Mouse (Mus musculus): ENCODE results near the gene Hist1h4d. TPM values are rescaled to one million over a fixed set of nuclear protein-coding genes. Genes with fewer than 3 reads are reported as not detected.
A peak's percentile ranks its signal among the peaks of the same experiment; 100 is the strongest.
"Not testable (repeated sequence)": the region's sequence is repeated elsewhere in the genome, so short reads cannot be mapped to it uniquely, and the experiment has no call there.

Gene Hist1h4d
- polyA plus RNA-seq (2012; rRNA removed) (9.4 and 9.8 TPM in 2 replicates), polyA plus RNA-seq (2014; fragmentation: Nextera tagmentation; extraction: Ambion mirVana) (95.5 and 101 TPM in 2 replicates)

DNA sequence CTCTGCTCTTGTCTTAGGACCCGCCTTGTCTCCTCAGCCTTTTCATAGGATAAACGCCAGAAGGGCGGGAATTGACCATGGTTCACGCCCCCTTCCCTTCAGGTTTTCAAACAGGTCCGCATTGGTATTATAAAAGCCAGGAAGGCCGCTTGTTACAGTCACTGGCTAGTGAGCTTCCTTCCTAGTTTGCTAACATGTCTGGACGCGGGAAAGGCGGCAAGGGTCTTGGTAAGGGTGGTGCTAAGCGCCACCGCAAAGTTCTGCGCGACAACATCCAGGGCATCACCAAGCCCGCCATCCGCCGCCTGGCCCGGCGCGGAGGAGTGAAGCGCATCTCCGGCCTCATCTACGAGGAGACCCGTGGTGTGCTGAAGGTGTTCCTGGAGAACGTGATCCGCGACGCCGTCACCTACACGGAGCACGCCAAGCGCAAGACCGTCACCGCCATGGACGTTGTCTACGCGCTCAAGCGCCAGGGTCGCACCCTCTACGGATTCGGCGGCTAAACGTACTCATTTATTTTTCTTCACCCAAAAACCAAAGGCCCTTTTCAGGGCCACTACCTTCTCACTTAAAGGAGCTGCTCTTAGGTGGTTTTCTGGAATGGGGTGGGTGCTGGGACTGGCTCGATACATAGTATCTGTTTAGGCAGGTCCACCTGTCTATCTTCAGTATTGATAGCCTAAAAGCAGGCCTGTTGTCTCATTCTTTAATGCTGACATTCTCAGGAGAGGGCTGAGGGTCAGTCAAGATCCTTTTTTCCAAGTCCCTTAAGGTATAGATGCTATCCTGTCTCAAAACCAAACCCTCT lies at the start of gene Hist1h4d:
Gene Hist1h4d (plus strand): TSS at position 191 of the 811 bp plus-strand sequence.
- ATAC-seq (ENCODE audit: low FRiP score, low read depth) = peak; percentile 89
- Histone ChIP-seq H3K27me3 (ENCODE audit: control insufficient read depth, insufficient read depth, low read length) (no peaks in the 10 kb centered on the region), H3K9me3 (ENCODE audit: control insufficient read depth, low read length) (no peaks in the 10 kb centered on the region), H3K27ac (replicated peaks; ENCODE audit: low read depth, low read length) (peak within 1 kb of the TSS; percentile 71), H3K4me3 (replicated peaks; ENCODE audit: low read length) (peak within 1 kb of the TSS; percentile 49), H3K4me1 (ENCODE audit: control insufficient read depth, insufficient read depth, low read length) (peaks cover 25% of the 10 kb centered on the region), H3K9ac (ENCODE audit: low read depth, low read length, severe bottlenecking) (peak within 1 kb of the TSS; percentile 66), H3K36me3 (ENCODE audit: control insufficient read depth, insufficient read depth, low read length) (no peaks in the 10 kb centered on the region), H3K4me2 (replicated peaks; ENCODE audit: low read depth, low read length, severe bottlenecking) (peak within 1 kb of the TSS; percentile 70)
- TF ChIP-seq POLR2A (IDR thresholded peaks at IDR 0.05; ENCODE audit: borderline replicate concordance, extremely low read depth, insufficient read depth, insufficient read length) = peak; percentile 99; the same call in 1 of the 2 replicates
- peak; percentile 99 for DNase-seq (ENCODE audit: low spot score)
- WGBS = under 1% methylated on average over 42 of the region's 43 CpGs

DNA sequence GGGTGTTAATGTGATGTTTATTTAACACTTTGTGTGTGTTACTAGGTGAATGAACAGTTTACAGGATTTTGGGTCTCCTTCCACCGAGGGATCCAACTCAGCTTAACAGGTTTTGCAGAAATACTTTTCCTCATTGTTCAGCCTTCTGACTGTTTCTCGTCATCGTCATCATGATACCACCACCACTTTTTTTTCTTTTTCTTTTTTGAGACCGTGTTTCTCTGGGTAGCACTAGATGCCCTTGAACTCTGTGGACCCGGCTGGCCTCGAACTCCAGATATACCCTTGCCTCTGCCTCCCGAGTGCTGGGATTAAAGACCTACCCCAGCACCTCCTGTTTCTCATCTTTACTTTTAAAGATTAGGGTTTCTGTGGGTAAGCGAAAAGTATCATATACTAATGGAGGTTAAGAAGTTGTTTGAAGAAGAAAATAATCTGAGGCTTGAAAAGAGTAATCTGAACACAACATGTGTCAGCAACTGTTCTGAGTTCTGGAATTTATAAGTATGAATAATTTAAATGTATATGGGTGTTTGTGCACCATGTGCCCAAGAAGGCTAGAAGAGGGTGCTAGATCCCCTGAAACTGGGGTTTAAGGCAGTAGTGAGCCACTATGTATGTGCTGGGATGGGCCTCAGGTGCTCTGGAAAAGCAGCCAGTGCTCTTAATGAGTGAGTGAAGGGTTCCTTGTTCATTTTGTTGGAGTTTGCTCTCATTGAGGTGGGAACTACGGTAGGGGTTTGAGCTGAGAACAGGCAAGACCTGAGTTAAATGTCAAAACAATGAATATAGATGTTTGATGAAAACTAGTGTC lies 48.9 kb upstream of the Hist1h4d start:
- DNase-seq (ENCODE audit: low spot score) (no peak), ATAC-seq (ENCODE audit: low FRiP score, low read depth) (no peak)
- WGBS = 18% methylated on average over 9 of the region's 9 CpGs
- Histone ChIP-seq H3K4me3 (replicated peaks; ENCODE audit: low read length) (peak overlapping the region; percentile 55), H3K9me3 (ENCODE audit: control insufficient read depth, low read length) (no peaks in the 10 kb centered on the region), H3K36me3 (ENCODE audit: control insufficient read depth, insufficient read depth, low read length) (no peaks in the 10 kb centered on the region), H3K4me1 (ENCODE audit: control insufficient read depth, insufficient read depth, low read length) (peaks cover 29% of the 10 kb centered on the region), H3K27me3 (ENCODE audit: control insufficient read depth, insufficient read depth, low read length) (no peaks in the 10 kb centered on the region), H3K27ac (replicated peaks; ENCODE audit: low read depth, low read length) (peak overlapping the region; percentile 99), H3K4me2 (replicated peaks; ENCODE audit: low read depth, low read length, severe bottlenecking) (peak overlapping the region; percentile 49), H3K9ac (ENCODE audit: low read depth, low read length, severe bottlenecking) (peak overlapping the region; percentile 76)
- TF ChIP-seq POLR2A (IDR thresholded peaks at IDR 0.05; ENCODE audit: borderline replicate concordance, extremely low read depth, insufficient read depth, insufficient read length) = no peak

GRCm38 (mm10) chr13:23533560-23534367 lies 47.6 kb upstream of the Hist1h4d start, which contains the start of gene Hist1h2af:
Gene Hist1h2af (plus strand): TSS chr13:23533906.
- H3K4me1 ChIP-seq (ENCODE audit: control insufficient read depth, insufficient read depth, low read length) = peaks cover 28% of the 10 kb centered on the region
- DNase-seq (ENCODE audit: low spot score) (peak; percentile 93), ATAC-seq (ENCODE audit: low FRiP score, low read depth) (peak; percentile 31)
- peak within 1 kb of the TSS; percentile 99 for H3K27ac ChIP-seq (replicated peaks; ENCODE audit: low read depth, low read length)
- not testable (repeated sequence) for H3K27me3 ChIP-seq (ENCODE audit: control insufficient read depth, insufficient read depth, low read length); H3K36me3 ChIP-seq (ENCODE audit: control insufficient read depth, insufficient read depth, low read length); H3K9me3 ChIP-seq (ENCODE audit: control insufficient read depth, low read length)
- H3K4me2 ChIP-seq (replicated peaks; ENCODE audit: low read depth, low read length, severe bottlenecking) = peak within 1 kb of the TSS; percentile 49
- H3K4me3 ChIP-seq (replicated peaks; ENCODE audit: low read length) = peak within 1 kb of the TSS; percentile 55
- peak within 1 kb of the TSS; percentile 76 for H3K9ac ChIP-seq (ENCODE audit: low read depth, low read length, severe bottlenecking)
- 0 out of 2 replicates have a peak, but pooled peaks have one; percentile 13 for TF ChIP-seq POLR2A (IDR thresholded peaks at IDR 0.05; ENCODE audit: borderline replicate concordance, extremely low read depth, insufficient read depth, insufficient read length)
- 3% methylated on average over 21 of the region's 53 CpGs for WGBS

GRCm38 (mm10) chr13:23534368-23535131 lies 46.8 kb upstream of the Hist1h4d start:
- Histone ChIP-seq H3K9ac (ENCODE audit: low read depth, low read length, severe bottlenecking) (peak overlapping the region; percentile 76), H3K9me3 (ENCODE audit: control insufficient read depth, low read length) (no peaks in the 10 kb centered on the region), H3K4me2 (replicated peaks; ENCODE audit: low read depth, low read length, severe bottlenecking) (peak overlapping the region; percentile 49), H3K4me1 (ENCODE audit: control insufficient read depth, insufficient read depth, low read length) (peaks cover 23% of the 10 kb centered on the region), H3K4me3 (replicated peaks; ENCODE audit: low read length) (peak overlapping the region; percentile 55), H3K36me3 (ENCODE audit: control insufficient read depth, insufficient read depth, low read length) (no peaks in the 10 kb centered on the region), H3K27me3 (ENCODE audit: control insufficient read depth, insufficient read depth, low read length) (no peaks in the 10 kb centered on the region), H3K27ac (replicated peaks; ENCODE audit: low read depth, low read length) (peak overlapping the region; percentile 92)
- 1% methylated on average over 15 of the region's 15 CpGs for WGBS
- TF ChIP-seq POLR2A (IDR thresholded peaks at IDR 0.05; ENCODE audit: borderline replicate concordance, extremely low read depth, insufficient read depth, insufficient read length) = 0 out of 2 replicates have a peak, but pooled peaks have one; percentile 29
- ATAC-seq (ENCODE audit: low FRiP score, low read depth) (0 out of 2 replicates have a peak, but pooled peaks have one; percentile 5), DNase-seq (ENCODE audit: low spot score) (no peak)
